In the genomic region with DNA sequence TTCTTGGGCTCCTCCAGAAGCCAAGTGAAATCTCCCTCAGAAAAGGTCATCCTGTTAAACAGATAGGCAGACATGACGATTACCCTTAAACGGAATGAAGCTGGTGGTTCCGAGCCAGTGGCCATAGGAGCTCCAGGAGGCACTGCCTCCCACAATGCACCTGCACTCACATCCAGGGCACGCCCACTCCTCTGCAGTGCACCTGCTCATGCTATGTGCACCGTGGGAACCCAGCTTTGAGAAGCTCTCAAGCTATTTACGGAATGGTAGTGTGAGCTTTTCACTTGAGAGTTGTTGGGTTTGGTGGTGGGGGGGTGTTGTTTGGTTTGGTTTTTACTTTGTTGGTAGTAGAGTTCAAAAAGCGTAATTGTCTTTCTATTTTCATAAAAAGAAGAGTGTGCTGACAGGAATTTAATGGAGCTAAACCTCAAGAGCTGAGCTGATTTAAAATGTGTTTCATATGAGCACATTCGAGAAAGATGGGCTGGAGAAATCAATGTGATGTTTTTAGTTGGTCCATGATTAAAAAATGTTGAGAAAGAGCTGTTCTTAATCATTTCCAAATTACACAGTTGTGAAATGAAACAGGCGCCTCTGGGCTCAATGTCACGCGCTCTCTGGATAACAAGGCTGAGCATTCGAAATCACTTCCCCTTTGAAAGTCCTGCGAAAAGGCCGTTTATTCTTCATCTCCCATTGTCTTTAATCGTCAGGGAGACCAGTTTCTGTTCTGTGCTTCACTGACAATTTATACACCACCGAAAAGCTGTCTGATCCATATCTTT, we compare ENCODE assay signal across 15 mouse cellular contexts.
DNase-seq lines count a peak whose midpoint lies in the region; ATAC-seq lines count a peak whose summit lies in the region.
"Had no signal": no experiment of that assay in that cellular context is flagged by ENCODE, and none has a peak within 500 bp of the region (broad histone marks: within the 10 kb centered on the region; RNA-seq: fewer than 3 reads in every experiment).

No protein-coding gene starts in this region.

- H3K36me3 ChIP-seq in embryonic facial prominence, embryonic 14.5 days (ENCODE audit: control insufficient read depth, insufficient read depth, low read length): no peaks in the 10 kb centered on the region
- no peaks in the 10 kb centered on the region for H3K36me3 ChIP-seq in embryonic facial prominence, embryonic 10.5 days (replicated peaks)
- H3K36me3 ChIP-seq in forebrain, embryonic 16.5 days (ENCODE audit: control insufficient read depth, insufficient read depth): no peaks in the 10 kb centered on the region; the same call in 1 of the 2 replicates
- H3K36me3 ChIP-seq: embryonic facial prominence, embryonic 12.5 days; liver, embryonic 13.5 days had no signal

- no peak overlapping the region for H3K4me3 ChIP-seq in embryonic facial prominence, embryonic 14.5 days (ENCODE audit: low read depth, low read length)
- H3K4me3 ChIP-seq in embryonic facial prominence, embryonic 10.5 days: no peak overlapping the region
- no peak overlapping the region for H3K4me3 ChIP-seq in forebrain, embryonic 16.5 days (replicated peaks; ENCODE audit: low read length)
- H3K4me3 ChIP-seq: embryonic facial prominence, embryonic 12.5 days; liver, embryonic 13.5 days; midbrain, embryonic 13.5 days had no signal

- H3K4me2 ChIP-seq in embryonic facial prominence, embryonic 14.5 days (ENCODE audit: low read depth, low read length): no peak overlapping the region
- H3K4me2 ChIP-seq in forebrain, embryonic 16.5 days (ENCODE audit: low read length): no peak overlapping the region
- H3K4me2 ChIP-seq: embryonic facial prominence, embryonic 12.5 days; liver, embryonic 13.5 days; midbrain, embryonic 13.5 days had no signal

- peak; percentile 5 for DNase-seq in embryonic facial prominence, embryonic 14.5 days (ENCODE audit: low spot score)
- DNase-seq in embryonic facial prominence, embryonic 10.5 days (ENCODE audit: low spot score): no peak
- peak; percentile 19 to 25 for DNase-seq in layer of hippocampus, adult 8-10 months (ENCODE audit: low spot score in 2 of 2)
- DNase-seq in layer of hippocampus, postnatal 25 days (ENCODE audit: extremely low spot score in 1 of 2, low spot score in 1 of 2): no peak
- DNase-seq in forelimb bud, embryonic 11.5 days (ENCODE audit: low read depth, low spot score): peak; percentile 39
- peak; percentile 23 for DNase-seq in lung, postnatal 14 days
- DNase-seq in urinary bladder, postnatal 25 days (ENCODE audit: low spot score): no peak
- DNase-seq: cerebellum, postnatal 10 days; heart, adult 11 months; kidney, adult 18-20 months; liver, embryonic 13.5 days had no signal

- 77% methylated on average over 16 of the region's 16 CpGs for WGBS in embryonic facial prominence, embryonic 14.5 days
- 83% methylated on average over 16 of the region's 16 CpGs for WGBS in embryonic facial prominence, embryonic 10.5 days
- 62% methylated on average over 16 of the region's 16 CpGs for WGBS in forebrain, embryonic 16.5 days

- H3K27ac ChIP-seq in embryonic facial prominence, embryonic 14.5 days (replicated peaks; ENCODE audit: low read depth, low read length): no peak overlapping the region
- H3K27ac ChIP-seq in embryonic facial prominence, embryonic 10.5 days (replicated peaks): no peak overlapping the region
- no peak overlapping the region for H3K27ac ChIP-seq in forebrain, embryonic 16.5 days (ENCODE audit: low read length)
- H3K27ac ChIP-seq: embryonic facial prominence, embryonic 12.5 days; liver, embryonic 13.5 days; midbrain, embryonic 13.5 days had no signal

- H3K27me3 ChIP-seq in embryonic facial prominence, embryonic 14.5 days (replicated peaks; ENCODE audit: control insufficient read depth, insufficient read depth, low read length): no peaks in the 10 kb centered on the region
- no peaks in the 10 kb centered on the region for H3K27me3 ChIP-seq in embryonic facial prominence, embryonic 10.5 days (replicated peaks; ENCODE audit: low read depth, poor library complexity, severe bottlenecking)
- H3K27me3 ChIP-seq in forebrain, embryonic 16.5 days (replicated peaks; ENCODE audit: control insufficient read depth, insufficient read depth, low read length): no peaks in the 10 kb centered on the region
- H3K27me3 ChIP-seq: embryonic facial prominence, embryonic 12.5 days; liver, embryonic 13.5 days; midbrain, embryonic 13.5 days had no signal

- ATAC-seq in embryonic facial prominence, embryonic 14.5 days (ENCODE audit: low read depth): no peak
- ATAC-seq in forebrain, embryonic 16.5 days: no peak
- ATAC-seq: forebrain, embryonic 14.5 days; midbrain, embryonic 13.5 days had no signal

- no peak overlapping the region for H3K9ac ChIP-seq in embryonic facial prominence, embryonic 14.5 days (ENCODE audit: low read depth, low read length)
- H3K9ac ChIP-seq in forebrain, embryonic 16.5 days (replicated peaks; ENCODE audit: low read depth, low read length): no peak overlapping the region
- H3K9ac ChIP-seq: embryonic facial prominence, embryonic 12.5 days; liver, embryonic 13.5 days; midbrain, embryonic 13.5 days had no signal

- no peaks in the 10 kb centered on the region for H3K4me1 ChIP-seq in embryonic facial prominence, embryonic 14.5 days (ENCODE audit: control insufficient read depth, insufficient read depth, low read length)
- H3K4me1 ChIP-seq in embryonic facial prominence, embryonic 10.5 days: no peaks in the 10 kb centered on the region; the same call in 1 of the 2 replicates
- H3K4me1 ChIP-seq in forebrain, embryonic 16.5 days (replicated peaks; ENCODE audit: control insufficient read depth, insufficient read depth, low read length): no peaks in the 10 kb centered on the region
- H3K4me1 ChIP-seq: embryonic facial prominence, embryonic 12.5 days; liver, embryonic 13.5 days; midbrain, embryonic 13.5 days had no signal

- H3K9me3 ChIP-seq in embryonic facial prominence, embryonic 14.5 days (ENCODE audit: control insufficient read depth, low read length): no peaks in the 10 kb centered on the region
- no peaks in the 10 kb centered on the region for H3K9me3 ChIP-seq in embryonic facial prominence, embryonic 10.5 days
- no peaks in the 10 kb centered on the region for H3K9me3 ChIP-seq in forebrain, embryonic 16.5 days (ENCODE audit: control insufficient read depth, low read length)
- H3K9me3 ChIP-seq: embryonic facial prominence, embryonic 12.5 days; liver, embryonic 13.5 days; midbrain, embryonic 13.5 days had no signal

Comparison
In these comparisons a context has a peak if more than half of its experiments do, and no peak if none do; other contexts are left out.
1. DNase-seq: peak in embryonic facial prominence, embryonic 14.5 days (single experiment), layer of hippocampus, adult 8-10 months (2 of 2), forelimb bud, embryonic 11.5 days (single experiment) and lung, postnatal 14 days (single experiment); none in embryonic facial prominence, embryonic 10.5 days (single experiment), layer of hippocampus, postnatal 25 days (0 of 2) and urinary bladder, postnatal 25 days (single experiment).